Mouse (Mus musculus): ENCODE results near the gene Klhl5. TPM values are rescaled to one million over a fixed set of nuclear protein-coding genes. Genes with fewer than 3 reads are reported as not detected.

Gene Klhl5
- polyA plus RNA-seq, 1 experiment from 2014 or later = 21.5 TPM

- H3K9me3 ChIP-seq = no peaks in the 10 kb centered on the region
- 79% methylated on average over 9 of the region's 9 CpGs for WGBS
- no peaks in the 10 kb centered on the region for H3K27me3 ChIP-seq (ENCODE audit: poor library complexity, severe bottlenecking)
- no peak overlapping the region for H3K27ac ChIP-seq
- no peaks in the 10 kb centered on the region for H3K36me3 ChIP-seq (replicated peaks)
- DNase-seq (ENCODE audit: extremely low spot score, low spot score) = no peak
- H3K4me1 ChIP-seq = no peaks in the 10 kb centered on the region
- no peak overlapping the region for H3K4me3 ChIP-seq
These were observed 27.5 kb upstream of the Klhl5 start for GRCm38 (mm10) chr5:65079881-65080280.

- no peaks in the 10 kb centered on the region for H3K4me1 ChIP-seq
- H3K4me3 ChIP-seq = no peak overlapping the region
- no peak for DNase-seq (ENCODE audit: extremely low spot score, low spot score)
- no peaks in the 10 kb centered on the region for H3K9me3 ChIP-seq
- WGBS = 79% methylated on average over 4 of the region's 4 CpGs
- H3K36me3 ChIP-seq (replicated peaks) = no peaks in the 10 kb centered on the region
- H3K27me3 ChIP-seq (ENCODE audit: poor library complexity, severe bottlenecking) = no peaks in the 10 kb centered on the region
- no peak overlapping the region for H3K27ac ChIP-seq
These were observed 25.5 kb upstream of the Klhl5 start for GRCm38 (mm10) chr5:65081836-65082235.

- Histone ChIP-seq H3K9me3 (no peaks in the 10 kb centered on the region), H3K36me3 (replicated peaks) (no peaks in the 10 kb centered on the region)
- 93% methylated on average over 6 of the region's 6 CpGs for WGBS
These were observed 20.8 kb upstream of the Klhl5 start for GRCm38 (mm10) chr5:65086522-65086921.

GRCm38 (mm10) chr5:65089707-65090106 lies 17.6 kb upstream of the Klhl5 start:
- Histone ChIP-seq H3K4me1 (no peaks in the 10 kb centered on the region), H3K27me3 (ENCODE audit: poor library complexity, severe bottlenecking) (no peaks in the 10 kb centered on the region), H3K4me3 (no peak overlapping the region), H3K9me3 (no peaks in the 10 kb centered on the region), H3K27ac (no peak overlapping the region), H3K36me3 (replicated peaks) (no peaks in the 10 kb centered on the region)
- no peak for DNase-seq (ENCODE audit: extremely low spot score, low spot score)
- 74% methylated on average over 3 of the region's 3 CpGs for WGBS

More at GRCm38 (mm10) chr5:65086522-65086921, 20.8 kb upstream of the Klhl5 start:
- Histone ChIP-seq H3K27me3 (ENCODE audit: poor library complexity, severe bottlenecking) (no peaks in the 10 kb centered on the region), H3K4me1 (no peaks in the 10 kb centered on the region), H3K27ac (no peak overlapping the region), H3K4me3 (no peak overlapping the region)
- DNase-seq (ENCODE audit: extremely low spot score, low spot score) = no peak

GRCm38 (mm10) chr5:65091184-65091858 lies 16.0 kb upstream of the Klhl5 start:
- no peaks in the 10 kb centered on the region for H3K4me1 ChIP-seq
- H3K27ac ChIP-seq = no peak overlapping the region
- no peaks in the 10 kb centered on the region for H3K36me3 ChIP-seq (replicated peaks)
- H3K4me3 ChIP-seq = no peak overlapping the region
- 82% methylated on average over 11 of the region's 11 CpGs for WGBS
- no peak for DNase-seq (ENCODE audit: extremely low spot score, low spot score)
- no peaks in the 10 kb centered on the region for H3K9me3 ChIP-seq
- H3K27me3 ChIP-seq (ENCODE audit: poor library complexity, severe bottlenecking) = no peaks in the 10 kb centered on the region

GRCm38 (mm10) chr5:65091921-65092320 lies 15.4 kb upstream of the Klhl5 start, which contains the start of gene Tmem156:
TSS of gene Tmem156 (minus strand) at chr5:65092132.
- Histone ChIP-seq H3K27me3 (ENCODE audit: poor library complexity, severe bottlenecking) (no peaks in the 10 kb centered on the region), H3K4me1 (no peaks in the 10 kb centered on the region), H3K9me3 (no peaks in the 10 kb centered on the region), H3K27ac (no peak within 1 kb of the TSS), H3K36me3 (replicated peaks) (no peaks in the 10 kb centered on the region), H3K4me3 (no peak within 1 kb of the TSS)
- DNase-seq (ENCODE audit: extremely low spot score, low spot score) = no peak
- 90% methylated on average over 5 of the region's 5 CpGs for WGBS

- no peaks in the 10 kb centered on the region for H3K36me3 ChIP-seq (replicated peaks)
- H3K27ac ChIP-seq = no peak overlapping the region
- no peaks in the 10 kb centered on the region for H3K27me3 ChIP-seq (ENCODE audit: poor library complexity, severe bottlenecking)
- H3K4me1 ChIP-seq = no peaks in the 10 kb centered on the region
- H3K9me3 ChIP-seq = no peaks in the 10 kb centered on the region
- DNase-seq (ENCODE audit: extremely low spot score, low spot score) = no peak
- H3K4me3 ChIP-seq = no peak overlapping the region
These were observed 13.6 kb upstream of the Klhl5 start for GRCm38 (mm10) chr5:65093769-65094168.

- Histone ChIP-seq H3K9me3 (no peaks in the 10 kb centered on the region), H3K36me3 (replicated peaks) (no peaks in the 10 kb centered on the region), H3K4me1 (peaks cover 8% of the 10 kb centered on the region), H3K27me3 (ENCODE audit: poor library complexity, severe bottlenecking) (no peaks in the 10 kb centered on the region), H3K27ac (no peak overlapping the region), H3K4me3 (no peak overlapping the region)
- DNase-seq (ENCODE audit: extremely low spot score, low spot score) = no peak
- 89% methylated on average over 7 of the region's 7 CpGs for WGBS
These were observed 12.3 kb upstream of the Klhl5 start for GRCm38 (mm10) chr5:65094902-65095545.

GRCm38 (mm10) chr5:65096082-65096481 lies 11.3 kb upstream of the Klhl5 start:
- no peak overlapping the region for H3K4me3 ChIP-seq
- DNase-seq (ENCODE audit: extremely low spot score, low spot score) = no peak
- no peaks in the 10 kb centered on the region for H3K36me3 ChIP-seq (replicated peaks)
- H3K9me3 ChIP-seq = no peaks in the 10 kb centered on the region
- WGBS = 81% methylated on average over 3 of the region's 3 CpGs
- peaks cover 16% of the 10 kb centered on the region for H3K4me1 ChIP-seq
- H3K27me3 ChIP-seq (ENCODE audit: poor library complexity, severe bottlenecking) = no peaks in the 10 kb centered on the region
- no peak overlapping the region for H3K27ac ChIP-seq

GRCm38 (mm10) chr5:65096805-65097204 lies 10.5 kb upstream of the Klhl5 start:
- 87% methylated on average over 3 of the region's 3 CpGs for WGBS
- H3K27ac ChIP-seq = no peak overlapping the region
- H3K9me3 ChIP-seq = no peaks in the 10 kb centered on the region
- no peak overlapping the region for H3K4me3 ChIP-seq
- no peaks in the 10 kb centered on the region for H3K27me3 ChIP-seq (ENCODE audit: poor library complexity, severe bottlenecking)
- no peaks in the 10 kb centered on the region for H3K36me3 ChIP-seq (replicated peaks)
- no peak for DNase-seq (ENCODE audit: extremely low spot score, low spot score)
- H3K4me1 ChIP-seq = peaks cover 19% of the 10 kb centered on the region

GRCm38 (mm10) chr5:65097457-65097856 lies 9.9 kb upstream of the Klhl5 start:
- H3K27ac ChIP-seq = no peak overlapping the region
- no peaks in the 10 kb centered on the region for H3K9me3 ChIP-seq
- no peaks in the 10 kb centered on the region for H3K27me3 ChIP-seq (ENCODE audit: poor library complexity, severe bottlenecking)
- peaks cover 25% of the 10 kb centered on the region for H3K4me1 ChIP-seq
- DNase-seq (ENCODE audit: extremely low spot score, low spot score) = no peak
- 92% methylated on average over 5 of the region's 5 CpGs for WGBS
- H3K4me3 ChIP-seq = no peak overlapping the region
- H3K36me3 ChIP-seq (replicated peaks) = no peaks in the 10 kb centered on the region

- DNase-seq (ENCODE audit: extremely low spot score, low spot score) = no peak
- H3K9me3 ChIP-seq = no peaks in the 10 kb centered on the region
- 26% methylated on average over 11 of the region's 11 CpGs for WGBS
- H3K27ac ChIP-seq = no peak overlapping the region
- H3K4me3 ChIP-seq = no peak overlapping the region
- peaks cover 36% of the 10 kb centered on the region for H3K4me1 ChIP-seq
- no peaks in the 10 kb centered on the region for H3K27me3 ChIP-seq (ENCODE audit: poor library complexity, severe bottlenecking)
- H3K36me3 ChIP-seq (replicated peaks) = no peaks in the 10 kb centered on the region
These were observed 7.3 kb upstream of the Klhl5 start for GRCm38 (mm10) chr5:65100002-65100401.

GRCm38 (mm10) chr5:65101209-65101608 lies 6.1 kb upstream of the Klhl5 start:
- no peak for DNase-seq (ENCODE audit: extremely low spot score, low spot score)
- no peak overlapping the region for H3K27ac ChIP-seq
- WGBS = 92% methylated on average over 5 of the region's 5 CpGs
- H3K9me3 ChIP-seq = no peaks in the 10 kb centered on the region
- H3K4me1 ChIP-seq = peaks cover 36% of the 10 kb centered on the region
- H3K36me3 ChIP-seq (replicated peaks) = no peaks in the 10 kb centered on the region
- no peak overlapping the region for H3K4me3 ChIP-seq
- H3K27me3 ChIP-seq (ENCODE audit: poor library complexity, severe bottlenecking) = no peaks in the 10 kb centered on the region
